Mouse (Mus musculus) cortical plate, adult 2 months (tissue): ENCODE data around the gene Zbtb8os. TPM values are rescaled to one million over a fixed set of nuclear protein-coding genes. Genes with fewer than 3 reads are reported as not detected.
"Not testable (repeated sequence)": the region's sequence is repeated elsewhere in the genome, so short reads cannot be mapped to it uniquely, and the experiment has no call there.

Experiments used
- H3K27ac ChIP-seq: fragments of 200-500 bp; 2 replicates; pipeline ENCODE4 v1.5.1; 2012; ENCODE audit warnings: low read length, control low read depth, inconsistent platforms; ENCODE audit not compliant: insufficient read depth
- H3K4me1 ChIP-seq: fragments of 200-500 bp; 2 replicates; pipeline ENCODE4 v1.6.1; 2011; ENCODE audit warnings: low read length; ENCODE audit not compliant: control insufficient read depth, insufficient read depth
- H3K4me3 ChIP-seq: fragments of 200-500 bp; 2 replicates; pipeline ENCODE4 v1.5.1; 2011; ENCODE audit warnings: mild to moderate bottlenecking, low read length, control low read depth; ENCODE audit not compliant: insufficient read depth
- CTCF ChIP-seq: fragments of 200-500 bp; IDR thresholded peaks from 2 replicates; pipeline ENCODE4 v1.5.1; 2011; ENCODE audit warnings: mild to moderate bottlenecking, control low read depth, low read length; ENCODE audit not compliant: insufficient read depth; ENCODE audit errors: extremely low read depth
- POLR2A ChIP-seq: fragments of 200-500 bp; IDR thresholded peaks from 2 replicates; pipeline ENCODE4 v1.6.1; 2011; ENCODE audit warnings: mild to moderate bottlenecking, low read length, control low read depth; ENCODE audit not compliant: insufficient read depth; ENCODE audit errors: extremely low read depth
- polyA plus RNA-seq: library from polyadenylated mRNA; depleted of rRNA; stranded (reverse); fragments of >200 nt; gene quantifications from 2 replicates; pipeline ENCODE4 v1.2.3, GENCODE M21; 2012

Zbtb8os gene
- polyA plus RNA-seq, 1 experiment, result 31.5 TPM

DNA sequence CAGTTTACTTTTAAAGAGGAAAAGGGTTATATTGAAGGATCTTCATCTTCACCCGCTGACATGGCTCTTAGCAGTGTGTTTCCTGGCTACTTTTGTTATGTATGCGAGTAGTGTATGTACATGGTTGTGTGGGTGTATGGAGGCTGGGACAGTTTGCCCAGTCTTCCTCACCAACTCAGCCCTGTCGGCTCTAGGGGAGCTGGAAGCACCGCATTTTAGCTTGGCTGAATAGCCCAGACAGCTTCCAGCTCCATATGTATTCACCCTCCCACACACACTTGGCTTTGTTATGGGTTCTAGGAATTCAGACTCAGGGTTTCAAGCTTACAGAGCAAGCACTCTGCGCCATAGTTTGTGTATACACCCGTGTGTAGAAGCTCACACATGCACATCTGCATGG is 15.6 kb downstream of the Zbtb8os start:
- H3K27ac ChIP-seq, result no peak overlapping the region
- H3K4me1 ChIP-seq, result peaks cover 4% of the 10 kb centered on the region; the same call in 1 of the 2 replicates
- TF ChIP-seq CTCF (no peak), POLR2A (no peak)
- no peak overlapping the region for H3K4me3 ChIP-seq

DNA sequence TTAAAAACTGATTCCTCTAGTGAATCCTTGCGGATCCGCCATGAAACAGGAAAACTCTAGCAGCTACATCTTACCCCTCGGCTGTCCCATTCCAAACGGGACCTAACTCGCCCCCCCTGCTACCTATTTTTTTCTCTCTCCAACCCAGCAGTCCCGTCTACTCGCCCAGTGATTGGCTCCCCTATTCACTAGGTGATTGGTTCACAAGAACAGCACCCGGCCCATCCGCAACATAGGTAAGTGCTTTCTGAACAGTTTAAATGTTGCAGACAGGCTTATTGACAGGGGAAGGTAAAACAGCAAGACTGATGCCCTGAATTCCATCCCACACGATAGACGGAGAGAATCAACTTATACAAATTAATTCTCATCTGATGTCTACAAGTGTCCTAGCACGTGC is 17.7 kb downstream of the Zbtb8os start:
- TF ChIP-seq POLR2A, result no peak
- TF ChIP-seq CTCF, result no peak
- no peak overlapping the region for H3K27ac ChIP-seq
- H3K4me3 ChIP-seq, result no peak overlapping the region
- H3K4me1 ChIP-seq, result peaks cover 2% of the 10 kb centered on the region; the same call in 1 of the 2 replicates

DNA sequence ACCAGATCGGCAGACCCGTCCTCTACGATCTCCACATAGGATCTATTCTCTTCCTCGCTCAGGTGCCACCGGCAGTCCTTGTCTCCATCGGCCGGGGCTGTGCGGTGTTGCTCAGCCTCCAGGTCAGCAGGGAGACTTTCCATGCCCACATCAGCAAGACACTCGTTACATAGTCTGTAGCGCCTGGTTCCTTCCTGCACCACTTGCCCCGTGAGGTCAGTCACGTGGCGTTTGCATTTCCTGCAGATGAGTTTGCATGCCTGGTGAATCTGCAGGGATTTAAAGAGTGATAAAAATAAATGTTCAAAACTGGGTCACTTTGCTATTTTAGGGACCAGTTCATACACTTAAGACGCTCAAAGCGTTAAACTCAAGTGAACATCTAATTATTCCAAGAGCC is 18.7 kb downstream of the Zbtb8os start:
- Histone ChIP-seq H3K27ac (no peak overlapping the region), H3K4me3 (no peak overlapping the region), H3K4me1 (peaks cover 2% of the 10 kb centered on the region; the same call in 1 of the 2 replicates)
- TF ChIP-seq CTCF (no peak), POLR2A (no peak)

DNA sequence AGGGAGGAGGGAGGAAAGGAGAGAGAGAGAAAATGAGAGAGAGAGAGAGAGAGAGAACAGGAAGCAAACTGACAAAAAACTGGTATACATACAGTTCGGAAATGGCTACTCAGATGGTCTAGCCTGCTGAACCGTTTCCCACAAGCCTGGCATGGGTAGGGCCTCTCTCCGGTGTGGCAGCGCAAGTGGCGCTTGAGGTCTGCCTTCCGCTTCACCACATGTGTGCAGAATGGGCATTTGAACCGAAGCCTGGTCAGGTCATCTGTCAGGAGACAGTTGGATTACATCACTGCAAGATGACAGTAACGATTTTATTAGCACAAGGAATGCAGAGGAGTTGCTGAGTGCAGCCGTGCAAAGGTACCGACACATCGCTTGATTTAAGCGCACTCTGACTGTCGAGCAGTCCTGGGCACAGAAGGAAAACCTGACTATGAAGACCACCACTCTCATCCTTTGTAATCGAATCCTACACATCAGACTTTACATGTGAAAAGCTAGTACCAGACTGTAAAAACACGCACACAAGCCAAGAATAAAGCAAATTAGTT is 22.2 kb downstream of the Zbtb8os start:
- no peak overlapping the region for H3K27ac ChIP-seq
- peaks cover 2% of the 10 kb centered on the region; the same call in 1 of the 2 replicates for H3K4me1 ChIP-seq
- no peak overlapping the region for H3K4me3 ChIP-seq
- TF ChIP-seq CTCF (no peak), POLR2A (no peak)

DNA sequence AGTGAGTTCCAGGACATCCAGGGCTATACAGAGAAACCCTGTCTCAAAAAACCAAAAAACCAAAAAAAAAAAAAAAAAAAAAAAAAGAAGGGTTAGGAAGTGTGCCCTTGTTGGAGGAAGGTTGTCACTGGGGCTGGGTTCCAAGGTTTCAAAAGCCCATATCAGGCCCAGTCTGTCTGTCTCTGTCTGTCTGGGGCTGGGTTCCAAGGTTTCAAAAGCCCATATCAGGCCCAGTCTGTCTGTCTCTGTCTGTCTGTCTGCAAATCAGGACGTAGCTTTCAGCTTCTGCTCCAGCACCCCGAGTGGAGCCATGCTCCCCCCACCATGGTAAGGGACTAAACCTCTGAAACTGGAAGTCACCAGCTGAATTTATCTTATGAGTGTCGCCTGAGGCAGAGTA is 26.7 kb downstream of the Zbtb8os start:
- H3K27ac ChIP-seq, H3K4me1 ChIP-seq, H3K4me3 ChIP-seq: not testable (repeated sequence)

DNA sequence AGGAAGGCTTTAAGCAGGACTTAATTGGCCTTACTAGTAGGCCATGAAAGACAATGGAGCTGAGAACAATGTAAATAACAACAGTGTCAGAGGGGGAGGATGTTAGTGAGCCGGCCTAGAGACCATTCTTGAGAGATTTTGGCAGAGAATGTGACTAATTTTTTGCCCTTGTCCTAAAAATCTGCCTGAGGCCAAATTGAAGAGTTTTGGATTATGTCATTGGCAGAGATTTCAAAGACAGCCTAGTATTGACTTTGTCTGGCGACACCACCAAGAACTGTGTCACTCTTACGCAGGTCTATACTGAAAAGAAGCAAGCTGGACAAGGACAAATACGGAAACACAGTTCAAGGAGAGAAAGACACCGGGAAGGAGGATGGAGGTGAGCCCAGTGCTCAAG is 27.3 kb downstream of the Zbtb8os start:
- TF ChIP-seq CTCF (no peak), POLR2A (no peak)
- Histone ChIP-seq H3K27ac (no peak overlapping the region), H3K4me3 (no peak overlapping the region)

DNA sequence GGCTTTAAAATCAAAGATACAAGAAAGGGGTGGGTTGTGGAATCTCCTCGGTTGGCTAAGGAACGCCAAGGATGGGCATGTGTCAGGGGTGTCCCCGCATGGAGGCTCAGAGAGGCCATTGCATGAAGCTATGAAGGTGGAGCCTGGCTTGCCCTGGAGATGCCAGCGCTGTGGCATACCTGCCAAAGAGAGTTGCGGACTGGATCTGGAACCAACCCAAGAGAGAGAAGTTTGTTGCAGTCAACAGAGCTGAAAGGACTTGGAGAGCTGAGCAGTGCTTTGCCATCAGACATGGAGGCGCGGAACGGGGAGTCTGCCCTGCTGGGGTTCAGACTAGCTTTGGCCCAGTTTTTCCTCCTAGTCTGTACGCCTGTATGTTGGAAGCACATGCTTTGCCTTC is 28.0 kb downstream of the Zbtb8os start:
- H3K4me1 ChIP-seq, result no peaks in the 10 kb centered on the region
- no peak overlapping the region for H3K27ac ChIP-seq
- H3K4me3 ChIP-seq, result no peak overlapping the region
- TF ChIP-seq POLR2A, result no peak
- no peak for TF ChIP-seq CTCF

More for the DNA sequence above, 27.3 kb downstream of the Zbtb8os start:
- no peaks in the 10 kb centered on the region for H3K4me1 ChIP-seq

DNA sequence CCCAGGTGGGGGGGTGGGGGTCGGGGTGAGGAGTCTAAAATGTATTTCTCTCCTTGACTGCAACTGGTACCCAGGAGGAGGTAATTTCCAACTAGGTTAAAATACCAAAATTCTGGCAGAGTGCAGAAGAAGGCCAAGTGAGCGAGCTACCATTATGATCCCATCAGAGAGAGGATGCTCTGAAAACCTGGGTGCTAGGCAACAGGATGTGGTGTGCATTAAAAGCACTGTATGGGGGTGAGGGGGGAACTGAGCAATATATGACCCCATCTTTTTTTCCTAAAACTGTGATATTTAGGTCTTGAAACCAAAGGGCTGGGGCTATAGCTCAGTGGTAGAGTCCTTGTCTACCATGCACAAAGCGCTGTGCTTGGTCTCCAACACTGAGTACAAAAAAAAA is 28.9 kb downstream of the Zbtb8os start:
- Histone ChIP-seq H3K4me1 (no peaks in the 10 kb centered on the region), H3K4me3 (no peak overlapping the region), H3K27ac (no peak overlapping the region)
- no peak for TF ChIP-seq POLR2A
- TF ChIP-seq CTCF, result no peak

DNA sequence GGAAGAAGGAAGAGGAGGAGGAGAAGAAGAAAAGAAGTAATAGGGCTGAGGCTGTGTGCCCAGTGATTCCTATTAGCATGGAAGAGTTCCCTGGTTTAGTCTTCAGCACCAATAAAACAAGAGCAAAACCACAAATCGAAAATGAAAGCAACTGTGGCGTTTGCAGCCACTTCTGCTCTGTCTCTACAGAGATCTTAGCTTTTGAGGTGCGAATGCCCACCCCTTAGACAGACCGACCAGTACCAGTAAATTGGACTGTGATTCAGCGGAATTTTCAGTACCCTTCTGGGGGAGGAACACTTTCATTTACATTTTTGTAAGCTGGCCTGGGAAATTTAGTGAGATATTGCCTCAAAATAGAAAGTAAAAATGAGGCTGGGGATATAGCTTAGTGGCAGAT is 29.7 kb downstream of the Zbtb8os start:
- Histone ChIP-seq H3K4me1 (no peaks in the 10 kb centered on the region), H3K4me3 (no peak overlapping the region), H3K27ac (no peak overlapping the region)
- no peak for TF ChIP-seq POLR2A

DNA sequence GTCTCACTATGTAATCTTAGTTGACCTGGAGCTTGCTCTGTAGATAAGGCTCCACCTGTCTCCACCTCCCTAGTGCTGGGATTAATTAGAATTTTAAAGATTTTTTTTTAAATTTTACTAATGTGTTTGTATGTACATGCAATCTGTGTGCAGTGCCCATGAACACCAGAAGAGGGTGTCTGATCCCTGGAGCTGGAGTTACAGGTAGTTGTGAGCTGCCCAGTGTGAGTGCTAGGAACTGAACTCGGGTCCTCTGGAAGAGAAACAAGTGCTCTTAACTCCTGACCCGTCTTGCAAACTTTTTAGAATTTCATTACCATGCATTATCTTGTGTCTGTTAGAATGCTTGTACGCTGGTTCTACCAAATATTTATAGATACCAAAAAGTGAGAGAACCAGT is 35.9 kb downstream of the Zbtb8os start:
- H3K27ac ChIP-seq, result no peak overlapping the region
- H3K4me1 ChIP-seq, result no peaks in the 10 kb centered on the region
- no peak overlapping the region for H3K4me3 ChIP-seq
- TF ChIP-seq POLR2A (no peak), CTCF (no peak)

DNA sequence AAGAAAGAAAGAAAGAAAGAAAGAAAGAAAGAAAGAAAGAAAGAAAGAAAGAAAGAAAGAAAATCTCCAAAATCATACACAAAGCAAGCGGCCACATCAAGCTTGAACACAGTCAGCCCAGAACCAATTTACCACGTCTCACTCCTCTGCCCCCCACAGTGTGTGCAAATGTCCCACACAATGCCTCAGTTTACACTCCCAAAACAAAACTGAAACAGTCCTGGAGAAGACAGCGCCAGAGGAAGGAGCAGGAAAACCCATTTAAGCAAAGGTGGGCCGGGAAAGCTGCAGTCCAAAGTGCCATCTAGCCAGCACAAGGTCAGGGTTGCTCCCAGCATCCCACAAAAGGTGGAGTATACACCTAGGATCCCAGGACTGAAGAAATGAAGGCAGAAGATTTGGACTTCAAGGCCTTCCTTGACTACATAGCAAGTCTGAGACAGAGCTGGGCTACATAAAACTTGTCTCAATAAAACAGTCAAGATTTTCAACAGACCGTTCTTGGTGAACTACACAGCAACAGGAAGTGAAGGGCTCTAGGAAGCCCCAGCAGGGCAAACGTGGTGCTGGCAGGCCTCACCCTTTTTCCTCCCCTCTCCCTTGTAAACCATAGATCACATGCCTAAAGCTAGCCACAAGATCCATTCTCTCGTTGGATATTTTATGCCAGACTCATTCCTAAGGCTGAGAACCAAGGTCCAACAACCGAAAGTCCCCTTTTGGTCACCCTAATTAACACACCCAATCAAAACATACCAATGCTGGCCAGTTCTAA is 37.9 kb downstream of the Zbtb8os start:
- Histone ChIP-seq H3K27ac (no peak overlapping the region), H3K4me3 (no peak overlapping the region), H3K4me1 (no peaks in the 10 kb centered on the region)
- TF ChIP-seq POLR2A (no peak), CTCF (no peak)
